Mouse (Mus musculus): ENCODE measurements around the gene 2010111I01Rik. TPM values are rescaled to one million over a fixed set of nuclear protein-coding genes. Genes with fewer than 3 reads are reported as not detected.

Gene 2010111I01Rik
- 132 and 134 TPM in 2 replicates for polyA plus RNA-seq (2014; fragmentation: Nextera tagmentation; extraction: Ambion mirVana)

DNA sequence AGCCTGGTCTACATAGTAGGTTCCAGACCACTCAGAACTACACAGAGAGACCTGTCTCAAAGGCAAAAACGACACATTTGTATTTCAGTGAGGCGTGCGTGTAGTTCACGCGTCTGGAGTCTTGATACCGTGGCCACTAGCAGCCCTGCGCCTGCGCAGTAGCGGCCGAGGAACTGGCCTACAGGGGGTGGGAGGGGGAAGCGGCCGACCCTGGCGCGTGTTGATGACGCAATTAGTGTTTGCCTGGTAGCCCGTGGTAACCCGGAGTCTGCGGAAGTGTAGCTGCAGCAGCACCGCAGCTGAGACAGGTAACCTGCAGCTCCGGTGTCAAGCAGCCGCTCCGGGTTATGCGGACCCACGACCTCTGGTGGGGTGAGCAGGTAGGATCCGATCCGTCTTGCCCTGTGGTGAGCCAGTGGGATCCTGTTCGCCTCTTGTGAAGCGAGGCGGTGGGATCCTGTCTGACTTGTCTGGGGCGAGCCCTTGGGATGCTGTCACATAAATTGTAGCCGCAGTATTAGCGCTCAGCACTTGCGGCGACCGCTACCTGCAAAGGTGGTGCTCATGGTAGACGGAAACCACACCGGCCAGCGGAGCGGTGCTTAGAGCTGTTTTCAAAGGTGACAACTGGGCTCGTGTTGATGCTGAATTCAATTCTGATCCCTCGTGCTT, at the start of gene 2010111I01Rik:
Gene 2010111I01Rik (plus strand): TSS at position 254 of the 672 bp plus-strand sequence.
- H3K4me1 ChIP-seq (ENCODE audit: control insufficient read depth, insufficient read depth, low read length) = no peaks in the 10 kb centered on the region
- H3K4me2 ChIP-seq (ENCODE audit: low read depth, severe bottlenecking) = peak within 1 kb of the TSS; percentile 78
- H3K36me3 ChIP-seq (ENCODE audit: control insufficient read depth, insufficient read depth, low read length) = no peaks in the 10 kb centered on the region
- no peak within 1 kb of the TSS for H3K27ac ChIP-seq (replicated peaks; ENCODE audit: low read depth, low read length)
- ATAC-seq (ENCODE audit: insufficient number of reproducible peaks, low FRiP score, low TSS enrichment, low read depth) (peak; percentile 90), DNase-seq (ENCODE audit: low spot score) (peak; percentile 100)
- peak within 1 kb of the TSS; percentile 57; the same call in 1 of the 2 replicates for H3K9ac ChIP-seq (ENCODE audit: low read length)
- no peaks in the 10 kb centered on the region for H3K27me3 ChIP-seq (ENCODE audit: control insufficient read depth, insufficient read depth, low read length)
- peak within 1 kb of the TSS; percentile 69 for H3K4me3 ChIP-seq (ENCODE audit: low read depth, low read length)
- WGBS = 1% methylated on average over 41 of the region's 41 CpGs
- no peaks in the 10 kb centered on the region for H3K9me3 ChIP-seq (ENCODE audit: control insufficient read depth, low read length)

DNA sequence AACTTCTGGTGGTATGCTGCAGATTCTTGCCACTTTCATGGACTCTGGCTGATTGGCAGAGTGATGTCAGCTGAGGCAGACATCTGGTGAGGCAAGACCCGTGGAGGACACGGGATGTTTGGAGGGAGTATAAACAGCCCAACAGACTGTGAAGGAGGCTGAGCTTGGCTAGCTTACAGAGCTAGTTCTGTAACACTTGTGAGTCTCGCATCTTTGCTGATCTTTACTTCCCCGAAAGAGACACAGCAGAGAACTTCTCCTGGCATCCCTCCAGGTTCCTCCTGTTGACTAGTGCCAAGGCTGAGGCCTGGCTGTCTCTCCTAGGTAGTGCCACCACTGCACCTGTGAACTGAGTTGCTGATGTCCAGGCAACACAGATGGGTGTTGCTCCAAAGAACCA, 48.0 kb upstream of the 2010111I01Rik start:
- Histone ChIP-seq H3K4me2 (ENCODE audit: low read depth, severe bottlenecking) (no peak overlapping the region), H3K36me3 (ENCODE audit: control insufficient read depth, insufficient read depth, low read length) (no peaks in the 10 kb centered on the region)
- ATAC-seq (ENCODE audit: insufficient number of reproducible peaks, low FRiP score, low TSS enrichment, low read depth) = no peak

DNA sequence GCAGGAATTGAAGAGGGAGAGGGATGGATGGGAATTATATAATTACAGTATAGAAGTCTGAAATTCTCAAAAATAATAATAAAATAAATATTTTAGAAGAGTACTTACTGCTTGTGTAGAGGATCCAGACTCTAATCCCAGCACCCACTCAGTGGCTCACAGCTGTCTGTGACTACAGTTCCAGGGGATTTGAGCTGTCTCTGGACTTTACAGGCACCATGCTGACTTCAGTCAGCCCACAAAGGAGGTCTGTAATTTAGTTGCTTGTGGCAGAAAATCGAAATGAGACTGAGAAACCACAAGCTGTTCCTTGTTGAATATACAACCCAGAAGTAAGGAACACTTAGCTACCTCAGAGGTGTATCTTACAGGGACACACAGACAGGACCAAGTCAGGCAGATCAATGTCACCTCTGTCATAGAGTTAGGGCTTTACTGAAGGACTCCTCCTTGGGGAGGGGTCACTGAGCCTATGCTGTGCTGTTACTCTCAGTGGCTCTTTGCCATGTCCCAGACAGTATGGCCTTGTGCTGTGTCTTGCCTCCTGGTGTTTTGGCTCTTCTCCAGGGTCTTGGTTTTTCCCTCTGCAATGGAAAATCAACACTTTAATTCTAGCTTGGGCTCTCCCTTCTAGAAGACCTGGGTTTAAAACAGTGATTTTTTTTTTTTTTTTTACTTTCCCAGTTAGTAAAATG, 47.1 kb upstream of the 2010111I01Rik start:
- no peak overlapping the region for H3K4me2 ChIP-seq (ENCODE audit: low read depth, severe bottlenecking)
- H3K27ac ChIP-seq (replicated peaks; ENCODE audit: low read depth, low read length) = no peak overlapping the region
- no peak for ATAC-seq (ENCODE audit: insufficient number of reproducible peaks, low FRiP score, low TSS enrichment, low read depth)

More for the DNA sequence above, 48.0 kb upstream of the 2010111I01Rik start:
- H3K27me3 ChIP-seq (ENCODE audit: control insufficient read depth, insufficient read depth, low read length) = no peaks in the 10 kb centered on the region
- no peak for DNase-seq (ENCODE audit: low spot score)
- WGBS = 74% methylated on average over 4 of the region's 4 CpGs
- no peak overlapping the region for H3K9ac ChIP-seq (ENCODE audit: low read length)
- H3K9me3 ChIP-seq (ENCODE audit: control insufficient read depth, low read length) = no peaks in the 10 kb centered on the region
- H3K27ac ChIP-seq (replicated peaks; ENCODE audit: low read depth, low read length) = no peak overlapping the region
- H3K4me1 ChIP-seq (ENCODE audit: control insufficient read depth, insufficient read depth, low read length) = no peaks in the 10 kb centered on the region
- H3K4me3 ChIP-seq (ENCODE audit: low read depth, low read length) = no peak overlapping the region

DNA sequence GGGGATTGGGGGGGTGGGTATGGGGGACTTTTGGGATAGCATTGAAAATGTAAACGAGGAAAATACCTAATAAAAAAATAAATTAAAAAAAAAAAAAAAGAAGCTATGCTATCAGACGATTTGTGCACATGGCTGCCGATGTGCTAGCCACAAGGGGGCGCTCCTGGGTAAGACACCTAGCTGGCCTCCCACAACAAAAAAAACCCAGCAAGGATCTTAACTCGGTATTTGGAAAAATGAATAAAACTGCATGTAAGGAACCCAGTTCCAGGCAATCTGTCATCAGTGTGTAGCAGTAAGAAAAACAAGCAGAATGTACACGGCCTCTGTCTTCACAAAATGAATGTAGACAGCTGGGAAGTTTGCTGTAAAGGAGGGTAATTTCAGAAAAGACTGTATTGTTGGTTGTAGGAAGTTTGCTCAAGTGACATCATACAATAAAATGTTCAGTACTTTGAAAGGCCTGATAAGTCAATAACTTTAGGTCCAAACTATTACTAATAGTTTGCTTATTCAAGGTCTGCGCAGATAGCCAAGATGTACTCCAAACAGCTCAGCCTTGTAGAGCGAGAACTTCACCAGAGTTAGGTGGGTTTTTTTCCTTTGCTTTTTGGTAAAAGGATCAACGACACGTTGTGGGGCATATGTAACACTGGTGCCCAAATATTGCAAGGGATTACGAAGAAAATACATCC, 44.9 kb upstream of the 2010111I01Rik start:
- H3K27ac ChIP-seq (replicated peaks; ENCODE audit: low read depth, low read length) = no peak overlapping the region
- DNase-seq (ENCODE audit: low spot score) = peak; percentile 90

More for the DNA sequence above, 47.1 kb upstream of the 2010111I01Rik start:
- Histone ChIP-seq H3K36me3 (ENCODE audit: control insufficient read depth, insufficient read depth, low read length) (no peaks in the 10 kb centered on the region), H3K9me3 (ENCODE audit: control insufficient read depth, low read length) (no peaks in the 10 kb centered on the region), H3K4me3 (ENCODE audit: low read depth, low read length) (no peak overlapping the region), H3K27me3 (ENCODE audit: control insufficient read depth, insufficient read depth, low read length) (no peaks in the 10 kb centered on the region), H3K9ac (ENCODE audit: low read length) (no peak overlapping the region), H3K4me1 (ENCODE audit: control insufficient read depth, insufficient read depth, low read length) (no peaks in the 10 kb centered on the region)
- 49% methylated on average over 1 of the region's 1 CpGs for WGBS
- no peak for DNase-seq (ENCODE audit: low spot score)

DNA sequence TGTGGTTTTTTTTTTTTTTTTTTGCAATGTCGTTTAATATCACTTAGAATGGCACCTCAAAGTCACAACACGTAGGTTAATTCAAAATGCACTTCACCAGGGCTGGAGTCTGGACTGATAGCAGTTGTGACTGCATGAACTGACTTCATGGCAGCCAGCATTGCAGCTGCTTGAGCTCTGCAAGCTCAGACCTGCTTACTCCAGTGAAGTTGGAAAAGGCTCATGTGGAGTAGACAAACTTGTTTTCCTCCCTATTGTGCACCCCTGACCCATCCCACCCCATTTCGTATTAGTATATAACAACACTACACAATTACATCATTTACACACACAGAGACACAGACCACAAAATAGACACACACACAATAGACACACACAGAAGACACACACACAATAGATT, 42.0 kb upstream of the 2010111I01Rik start:
- Histone ChIP-seq H3K4me3 (ENCODE audit: low read depth, low read length) (no peak overlapping the region), H3K4me2 (ENCODE audit: low read depth, severe bottlenecking) (no peak overlapping the region), H3K36me3 (ENCODE audit: control insufficient read depth, insufficient read depth, low read length) (no peaks in the 10 kb centered on the region), H3K27ac (replicated peaks; ENCODE audit: low read depth, low read length) (no peak overlapping the region), H3K27me3 (ENCODE audit: control insufficient read depth, insufficient read depth, low read length) (no peaks in the 10 kb centered on the region), H3K4me1 (ENCODE audit: control insufficient read depth, insufficient read depth, low read length) (0 out of 2 replicates have a peak, but pooled peaks cover 2% of the 10 kb centered on the region), H3K9ac (ENCODE audit: low read length) (no peak overlapping the region), H3K9me3 (ENCODE audit: control insufficient read depth, low read length) (no peaks in the 10 kb centered on the region)
- DNase-seq (ENCODE audit: low spot score) (no peak), ATAC-seq (ENCODE audit: insufficient number of reproducible peaks, low FRiP score, low TSS enrichment, low read depth) (no peak)
- 81% methylated on average over 3 of the region's 3 CpGs for WGBS

More for the DNA sequence above, 44.9 kb upstream of the 2010111I01Rik start:
- H3K9me3 ChIP-seq (ENCODE audit: control insufficient read depth, low read length) = no peaks in the 10 kb centered on the region
- H3K27me3 ChIP-seq (ENCODE audit: control insufficient read depth, insufficient read depth, low read length) = no peaks in the 10 kb centered on the region
- no peak for ATAC-seq (ENCODE audit: insufficient number of reproducible peaks, low FRiP score, low TSS enrichment, low read depth)
- no peak overlapping the region for H3K9ac ChIP-seq (ENCODE audit: low read length)
- 32% methylated on average over 11 of the region's 11 CpGs for WGBS
- no peak overlapping the region for H3K4me2 ChIP-seq (ENCODE audit: low read depth, severe bottlenecking)
- no peaks in the 10 kb centered on the region for H3K36me3 ChIP-seq (ENCODE audit: control insufficient read depth, insufficient read depth, low read length)
- no peak overlapping the region for H3K4me3 ChIP-seq (ENCODE audit: low read depth, low read length)
- H3K4me1 ChIP-seq (ENCODE audit: control insufficient read depth, insufficient read depth, low read length) = 0 out of 2 replicates have a peak, but pooled peaks cover 2% of the 10 kb centered on the region

DNA sequence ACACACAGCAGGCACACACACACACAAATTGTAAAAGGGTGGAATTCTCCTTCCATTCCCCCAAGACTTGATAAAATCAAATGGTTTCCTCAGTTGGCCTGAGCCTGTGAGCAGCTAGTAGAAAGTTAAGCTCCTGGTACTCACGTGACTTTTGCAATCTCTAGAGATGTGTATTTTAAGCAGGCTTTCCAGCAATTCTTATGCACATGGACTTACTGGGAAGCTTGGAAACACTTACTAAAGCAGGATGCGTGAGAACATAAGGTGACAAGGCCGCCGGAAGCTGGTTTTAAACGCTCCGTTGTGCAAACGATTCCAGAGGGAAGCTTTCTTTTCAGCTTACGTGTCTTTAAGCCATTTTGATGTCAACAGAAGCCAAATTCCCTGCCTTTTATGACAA, 41.5 kb upstream of the 2010111I01Rik start:
- H3K9me3 ChIP-seq (ENCODE audit: control insufficient read depth, low read length) = no peaks in the 10 kb centered on the region
- H3K27me3 ChIP-seq (ENCODE audit: control insufficient read depth, insufficient read depth, low read length) = no peaks in the 10 kb centered on the region
- no peaks in the 10 kb centered on the region for H3K36me3 ChIP-seq (ENCODE audit: control insufficient read depth, insufficient read depth, low read length)
- no peak overlapping the region for H3K27ac ChIP-seq (replicated peaks; ENCODE audit: low read depth, low read length)
- H3K4me2 ChIP-seq (ENCODE audit: low read depth, severe bottlenecking) = no peak overlapping the region
- no peak overlapping the region for H3K4me3 ChIP-seq (ENCODE audit: low read depth, low read length)
- 83% methylated on average over 8 of the region's 8 CpGs for WGBS
- ATAC-seq (ENCODE audit: insufficient number of reproducible peaks, low FRiP score, low TSS enrichment, low read depth) (no peak), DNase-seq (ENCODE audit: low spot score) (no peak)
- 0 out of 2 replicates have a peak, but pooled peaks cover 2% of the 10 kb centered on the region for H3K4me1 ChIP-seq (ENCODE audit: control insufficient read depth, insufficient read depth, low read length)
- no peak overlapping the region for H3K9ac ChIP-seq (ENCODE audit: low read length)

DNA sequence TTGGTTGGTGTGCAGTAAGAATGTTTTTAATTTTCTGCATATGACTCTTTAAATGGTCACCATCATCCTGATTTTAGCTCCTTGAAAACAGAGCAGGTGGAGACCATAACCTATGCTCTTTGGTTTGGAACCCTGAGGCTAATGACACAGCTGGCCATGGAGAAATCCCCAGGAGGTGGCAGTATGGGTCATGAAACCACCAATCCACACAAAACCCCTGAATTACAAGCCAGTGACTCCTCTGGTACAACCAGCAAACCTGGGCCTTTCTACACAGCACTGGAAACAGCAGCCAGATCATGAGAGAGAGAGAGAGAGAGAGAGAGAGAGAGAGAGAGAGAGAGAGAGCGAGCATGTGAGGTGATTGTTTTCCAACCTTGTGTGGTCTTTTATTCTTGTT, 38.2 kb upstream of the 2010111I01Rik start:
- Histone ChIP-seq H3K9ac (ENCODE audit: low read length) (no peak overlapping the region), H3K9me3 (ENCODE audit: control insufficient read depth, low read length) (no peaks in the 10 kb centered on the region), H3K27me3 (ENCODE audit: control insufficient read depth, insufficient read depth, low read length) (no peaks in the 10 kb centered on the region), H3K36me3 (ENCODE audit: control insufficient read depth, insufficient read depth, low read length) (no peaks in the 10 kb centered on the region), H3K4me1 (ENCODE audit: control insufficient read depth, insufficient read depth, low read length) (0 out of 2 replicates have a peak, but pooled peaks cover 2% of the 10 kb centered on the region), H3K4me3 (ENCODE audit: low read depth, low read length) (no peak overlapping the region), H3K27ac (replicated peaks; ENCODE audit: low read depth, low read length) (no peak overlapping the region), H3K4me2 (ENCODE audit: low read depth, severe bottlenecking) (no peak overlapping the region)
- 63% methylated on average over 1 of the region's 1 CpGs for WGBS
- ATAC-seq (ENCODE audit: insufficient number of reproducible peaks, low FRiP score, low TSS enrichment, low read depth) (peak; percentile 71; the same call in 1 of the 2 replicates), DNase-seq (ENCODE audit: low spot score) (peak; percentile 75)

DNA sequence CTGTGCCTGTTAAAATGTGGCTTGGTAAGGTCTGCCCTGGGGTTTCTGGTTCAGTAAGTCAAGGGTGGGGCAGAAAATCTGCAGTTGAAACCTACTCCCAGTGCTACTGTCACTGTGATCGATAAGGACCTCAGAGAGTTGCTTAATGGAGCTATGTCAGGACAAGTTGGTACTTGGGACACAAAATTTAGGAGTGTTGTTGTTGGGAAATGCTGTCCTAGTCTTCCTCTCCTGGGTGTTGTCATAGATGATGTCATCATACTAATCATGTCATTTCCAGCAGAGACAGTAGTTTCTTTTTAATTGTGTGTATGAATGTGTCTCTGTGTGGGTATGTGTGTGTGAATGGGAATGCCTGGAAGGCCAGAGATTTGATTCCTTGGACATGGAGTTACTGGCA, 37.2 kb upstream of the 2010111I01Rik start:
- Histone ChIP-seq H3K4me1 (ENCODE audit: control insufficient read depth, insufficient read depth, low read length) (0 out of 2 replicates have a peak, but pooled peaks cover 2% of the 10 kb centered on the region), H3K36me3 (ENCODE audit: control insufficient read depth, insufficient read depth, low read length) (no peaks in the 10 kb centered on the region), H3K27ac (replicated peaks; ENCODE audit: low read depth, low read length) (no peak overlapping the region), H3K4me2 (ENCODE audit: low read depth, severe bottlenecking) (no peak overlapping the region), H3K9ac (ENCODE audit: low read length) (no peak overlapping the region), H3K4me3 (ENCODE audit: low read depth, low read length) (no peak overlapping the region), H3K9me3 (ENCODE audit: control insufficient read depth, low read length) (no peaks in the 10 kb centered on the region), H3K27me3 (ENCODE audit: control insufficient read depth, insufficient read depth, low read length) (no peaks in the 10 kb centered on the region)
- no peak for ATAC-seq (ENCODE audit: insufficient number of reproducible peaks, low FRiP score, low TSS enrichment, low read depth)
- 89% methylated on average over 1 of the region's 1 CpGs for WGBS
- DNase-seq (ENCODE audit: low spot score) = no peak

All from limb, embryonic 11.5 days (tissue).